Mouse (Mus musculus) kidney, postnatal 14 days (tissue): ENCODE data around the gene Dlg5.

ENCODE experiments used
- DNase-seq: peaks from one replicate; pipeline ENCODE4 v3.0.0; 2022; ENCODE audit warnings: mixed read lengths

Gene Dlg5

GRCm38 (mm10) chr14:24232641-24233633 is 12.8 kb downstream of the Dlg5 start:
- peak; percentile 32 for DNase-seq

- DNase-seq = no peak
Observed at GRCm38 (mm10) chr14:24228549-24228948, 17.2 kb downstream of the Dlg5 start.

- no peak for DNase-seq
Observed at GRCm38 (mm10) chr14:24227015-24227414, 18.7 kb downstream of the Dlg5 start.

GRCm38 (mm10) chr14:24226344-24226743 is 19.4 kb downstream of the Dlg5 start:
- DNase-seq = no peak

- peak; percentile 60 for DNase-seq
Observed at GRCm38 (mm10) chr14:24222759-24223158, 23.0 kb downstream of the Dlg5 start.

- DNase-seq = no peak
Observed at GRCm38 (mm10) chr14:24222273-24222672, 23.4 kb downstream of the Dlg5 start.

GRCm38 (mm10) chr14:24217362-24217722 is 28.4 kb downstream of the Dlg5 start:
- no peak for DNase-seq

GRCm38 (mm10) chr14:24216678-24217361 is 28.9 kb downstream of the Dlg5 start:
- peak; percentile 33 for DNase-seq

GRCm38 (mm10) chr14:24216064-24216463 is 29.7 kb downstream of the Dlg5 start:
- DNase-seq = peak; percentile 67

GRCm38 (mm10) chr14:24214436-24214835 is 31.3 kb downstream of the Dlg5 start:
- DNase-seq = no peak

GRCm38 (mm10) chr14:24213336-24213735 is 32.4 kb downstream of the Dlg5 start:
- DNase-seq = no peak

- DNase-seq = no peak
Observed at GRCm38 (mm10) chr14:24212861-24213260, 32.9 kb downstream of the Dlg5 start.

- no peak for DNase-seq
Observed at GRCm38 (mm10) chr14:24207360-24207752, 38.4 kb downstream of the Dlg5 start.

GRCm38 (mm10) chr14:24206736-24207359 is 38.9 kb downstream of the Dlg5 start:
- no peak for DNase-seq

GRCm38 (mm10) chr14:24206314-24206713 is 39.4 kb downstream of the Dlg5 start:
- peak; percentile 34 for DNase-seq

- DNase-seq = no peak
Observed at GRCm38 (mm10) chr14:24205281-24205871, 40.3 kb downstream of the Dlg5 start.

GRCm38 (mm10) chr14:24203210-24203609 is 42.5 kb downstream of the Dlg5 start:
- DNase-seq = no peak

GRCm38 (mm10) chr14:24200771-24201170 is 44.9 kb downstream of the Dlg5 start:
- peak; percentile 38 for DNase-seq

GRCm38 (mm10) chr14:24199732-24200131 is 46.0 kb downstream of the Dlg5 start:
- DNase-seq = no peak

- DNase-seq = no peak
Observed at GRCm38 (mm10) chr14:24197865-24198264, 47.9 kb downstream of the Dlg5 start.

- DNase-seq = no peak
Observed at GRCm38 (mm10) chr14:24196947-24197346, 48.8 kb downstream of the Dlg5 start.

- DNase-seq = no peak
Observed at GRCm38 (mm10) chr14:24190131-24190530, 55.6 kb downstream of the Dlg5 start.

GRCm38 (mm10) chr14:24189598-24189997 is 56.1 kb downstream of the Dlg5 start:
- DNase-seq = no peak
